Mouse (Mus musculus) forebrain, postnatal 0 days (tissue): ENCODE results near the gene Dpm2. TPM values are rescaled to one million over a fixed set of nuclear protein-coding genes. Genes with fewer than 3 reads are reported as not detected.

Experiments used
- ATAC-seq: fragments of 200-750 bp; cut with Nextera tagmentation; 2 replicates; pipeline ENCODE4 v1.8.0; 2017; ENCODE audit warnings: mild to moderate bottlenecking, moderate library complexity
- DNase-seq: peaks from one replicate; pipeline ENCODE4 v3.0.0-alpha.2; 2015
- H3K27ac ChIP-seq: fragments of 300-500 bp; sonication (generic); 2 replicates; pipeline ENCODE4 v1.5.1; 2014; ENCODE audit warnings: low read depth, mild to moderate bottlenecking, antibody characterized with exemption, low read length, moderate library complexity, mixed read lengths
- H3K27me3 ChIP-seq: fragments of 300-500 bp; sonication (generic); 2 replicates; pipeline ENCODE4 v1.6.1; 2014; ENCODE audit warnings: mild to moderate bottlenecking, low read length, mixed read lengths; ENCODE audit not compliant: insufficient read depth
- H3K36me3 ChIP-seq: fragments of 300-500 bp; sonication (generic); 2 replicates; pipeline ENCODE4 v1.6.1; 2014; ENCODE audit warnings: mild to moderate bottlenecking, moderate library complexity; ENCODE audit not compliant: insufficient read depth
- H3K4me1 ChIP-seq: fragments of 300-500 bp; sonication (generic); 2 replicates; pipeline ENCODE4 v1.6.1; 2014; ENCODE audit warnings: antibody characterized with exemption; ENCODE audit not compliant: insufficient read depth
- H3K4me2 ChIP-seq: fragments of 300-500 bp; sonication (generic); 2 replicates; pipeline ENCODE4 v1.6.1; 2014; ENCODE audit warnings: low read depth, mild to moderate bottlenecking, moderate library complexity
- H3K4me3 ChIP-seq: fragments of 300-500 bp; sonication (generic); 2 replicates; pipeline ENCODE4 v1.5.1; 2014; ENCODE audit warnings: low read depth, low read length, mixed read lengths
- H3K9ac ChIP-seq: fragments of 300-500 bp; sonication (generic); 2 replicates; pipeline ENCODE4 v1.6.1; 2014; ENCODE audit warnings: mild to moderate bottlenecking
- H3K9me3 ChIP-seq: fragments of 300-500 bp; sonication (generic); 2 replicates; pipeline ENCODE4 v1.6.1; 2016; ENCODE audit warnings: low read length
- CTCF ChIP-seq: sonication (generic); IDR thresholded peaks from 2 replicates; pipeline ENCODE4 v1.5.1; 2016; ENCODE audit warnings: antibody characterized with exemption, control low read depth, low read depth
- WGBS: fragments of 180-500 bp; shearing (Covaris S2); extraction: QIAGEN DNeasy Blood & Tissue Kit; methylation state at CpG from one replicate; pipeline ENCODE4 v1.1.7; 2014; 5-methylcytosine and 5-hydroxymethylcytosine counted together
- polyA plus RNA-seq: library from polyadenylated mRNA; unstranded; fragments of >200 nt; fragmentation: Nextera tagmentation; extraction: Ambion mirVana; gene quantifications from 2 replicates; pipeline ENCODE4 v1.2.1, GENCODE M21; 2015
- total RNA-seq: library from RNA; depleted of rRNA; stranded (reverse); fragments of >200 nt; gene quantifications from 2 replicates; pipeline ENCODE4 v1.2.3, GENCODE M21; 2014

The Dpm2 gene
- total and polyA plus RNA-seq, 2 experiments from 2014 or later: 60.5 to 142 TPM

DNA sequence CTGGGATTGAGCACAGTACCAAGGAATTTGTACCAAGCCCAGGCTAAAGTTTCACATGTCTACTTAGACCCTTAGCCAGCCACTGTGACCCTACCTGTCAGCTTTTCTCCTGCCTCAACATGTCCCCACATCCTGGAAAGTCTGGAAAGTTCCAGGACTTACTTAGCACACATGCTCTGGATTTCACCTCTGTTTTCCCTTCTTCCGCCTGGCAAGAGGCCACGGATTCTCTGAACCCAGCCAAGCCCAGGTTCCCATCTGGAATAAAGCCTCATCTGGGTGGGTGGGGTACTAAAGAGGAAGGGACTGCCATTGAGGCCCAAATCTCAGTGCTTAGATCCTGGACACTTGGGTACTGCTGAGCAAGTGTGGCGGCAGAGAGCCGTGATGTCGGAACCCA is 32.7 kb upstream of the Dpm2 start:
- Histone ChIP-seq H3K4me1 (peaks cover 25% of the 10 kb centered on the region), H3K9me3 (no peaks in the 10 kb centered on the region), H3K9ac (0 out of 2 replicates have a peak overlapping the region, but pooled peaks have one; percentile 10), H3K27ac (no peak overlapping the region), H3K27me3 (no peaks in the 10 kb centered on the region), H3K4me2 (peak overlapping the region; percentile 76), H3K36me3 (no peaks in the 10 kb centered on the region), H3K4me3 (peak overlapping the region; percentile 92; the same call in 1 of the 2 replicates)
- no peak for ATAC-seq
- no peak for TF ChIP-seq CTCF
- no peak for DNase-seq
- WGBS: 75% methylated on average over 5 of the region's 5 CpGs

DNA sequence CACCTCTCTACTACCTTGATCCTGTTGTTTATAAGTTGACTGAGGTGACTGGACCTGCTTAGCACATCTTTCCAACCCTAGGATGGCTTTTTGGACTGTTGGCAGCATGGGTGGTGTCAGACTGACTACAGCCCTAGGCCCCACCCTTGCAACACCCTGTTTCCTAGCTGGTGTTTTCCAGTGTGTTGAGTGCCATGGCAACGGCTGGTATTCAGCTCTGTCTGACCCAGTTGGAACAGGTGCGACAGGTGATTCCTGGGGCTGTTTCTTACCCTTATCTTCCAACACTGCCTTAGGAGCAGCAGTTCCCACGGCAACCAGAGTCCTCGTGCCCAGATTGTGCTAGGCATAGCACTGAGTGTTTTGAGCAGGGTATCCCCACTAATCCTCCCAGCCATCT is 32.2 kb upstream of the Dpm2 start:
- H3K27me3 ChIP-seq: no peaks in the 10 kb centered on the region
- no peaks in the 10 kb centered on the region for H3K36me3 ChIP-seq
- H3K9me3 ChIP-seq: no peaks in the 10 kb centered on the region
- 53% methylated on average over 4 of the region's 4 CpGs for whole genome bisulfite sequencing
- H3K4me1 ChIP-seq: peaks cover 25% of the 10 kb centered on the region
- DNase-seq: peak; percentile 8
- H3K4me2 ChIP-seq: peak overlapping the region; percentile 76
- no peak for ATAC-seq
- TF ChIP-seq CTCF: no peak
- 0 out of 2 replicates have a peak overlapping the region, but pooled peaks have one; percentile 9 for H3K4me3 ChIP-seq
- H3K27ac ChIP-seq: no peak overlapping the region
- H3K9ac ChIP-seq: 0 out of 2 replicates have a peak overlapping the region, but pooled peaks have one; percentile 10

DNA sequence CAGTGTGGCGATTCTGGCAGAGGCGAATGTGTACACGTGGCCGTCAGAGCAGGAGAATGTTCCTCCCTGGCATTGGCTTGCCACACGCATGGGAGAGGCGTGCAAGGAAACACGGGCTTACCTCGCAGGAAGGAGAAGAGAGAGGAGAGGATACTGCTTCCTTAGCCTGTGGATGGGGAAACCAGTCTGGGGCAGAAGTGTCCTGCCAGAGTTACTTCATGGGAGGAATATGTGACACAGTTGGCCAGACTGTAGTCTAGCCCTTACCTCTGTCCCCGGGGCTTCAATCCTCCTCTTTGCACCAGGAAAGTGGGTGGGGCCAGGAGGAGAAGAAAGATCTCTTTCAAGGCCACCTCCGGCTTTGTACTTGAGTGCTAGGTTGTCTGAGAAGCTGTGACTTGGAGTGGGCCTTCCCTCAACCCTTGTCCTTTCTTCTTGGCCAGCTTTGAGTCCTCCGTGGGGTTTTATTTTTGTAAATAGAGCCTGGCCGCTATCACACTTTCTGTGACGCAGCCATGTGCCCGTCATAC is 31.1 kb upstream of the Dpm2 start:
- H3K27ac ChIP-seq: no peak overlapping the region
- H3K4me1 ChIP-seq: peaks cover 22% of the 10 kb centered on the region
- no peak for ATAC-seq
- WGBS: 73% methylated on average over 14 of the region's 14 CpGs
- H3K9me3 ChIP-seq: no peaks in the 10 kb centered on the region
- no peaks in the 10 kb centered on the region for H3K36me3 ChIP-seq
- TF ChIP-seq CTCF: no peak
- no peaks in the 10 kb centered on the region for H3K27me3 ChIP-seq
- DNase-seq: no peak
- no peak overlapping the region for H3K4me2 ChIP-seq
- no peak overlapping the region for H3K4me3 ChIP-seq
- no peak overlapping the region for H3K9ac ChIP-seq

DNA sequence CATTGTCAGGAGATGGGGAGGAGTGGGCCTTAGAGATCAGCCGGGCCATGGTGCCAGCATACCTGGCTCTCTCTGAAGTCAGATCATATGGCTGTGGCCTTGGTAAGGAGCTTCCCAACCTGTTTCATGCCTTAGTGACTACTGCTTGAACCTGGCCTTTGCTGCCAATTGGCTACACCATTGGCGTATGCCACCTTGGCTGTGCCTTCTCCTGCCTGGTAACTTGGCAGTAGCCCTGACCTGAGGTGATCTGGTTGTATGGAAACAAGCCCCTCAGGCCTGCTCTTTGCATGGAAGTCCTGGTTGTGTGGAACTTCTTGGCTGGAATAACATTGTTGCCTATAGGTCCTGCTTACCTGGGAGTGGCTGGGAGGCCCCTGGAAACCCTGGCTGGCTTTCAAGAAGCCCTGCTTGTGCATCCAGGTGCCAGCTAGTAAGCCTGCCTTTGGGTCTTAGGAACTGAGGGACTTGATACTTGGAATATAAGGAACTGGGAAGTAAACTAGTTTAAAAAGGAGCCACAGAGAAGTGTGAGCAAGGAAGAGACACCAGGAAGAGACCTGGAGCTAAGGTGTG is 29.2 kb upstream of the Dpm2 start:
- H3K36me3 ChIP-seq: no peaks in the 10 kb centered on the region
- ATAC-seq (no peak), DNase-seq (no peak)
- H3K9me3 ChIP-seq: no peaks in the 10 kb centered on the region
- no peaks in the 10 kb centered on the region for H3K27me3 ChIP-seq
- no peak overlapping the region for H3K4me2 ChIP-seq
- H3K4me1 ChIP-seq: peaks cover 17% of the 10 kb centered on the region
- WGBS: 88% methylated on average over 2 of the region's 2 CpGs
- no peak overlapping the region for H3K9ac ChIP-seq
- no peak overlapping the region for H3K27ac ChIP-seq
- H3K4me3 ChIP-seq: no peak overlapping the region
- TF ChIP-seq CTCF: no peak

DNA sequence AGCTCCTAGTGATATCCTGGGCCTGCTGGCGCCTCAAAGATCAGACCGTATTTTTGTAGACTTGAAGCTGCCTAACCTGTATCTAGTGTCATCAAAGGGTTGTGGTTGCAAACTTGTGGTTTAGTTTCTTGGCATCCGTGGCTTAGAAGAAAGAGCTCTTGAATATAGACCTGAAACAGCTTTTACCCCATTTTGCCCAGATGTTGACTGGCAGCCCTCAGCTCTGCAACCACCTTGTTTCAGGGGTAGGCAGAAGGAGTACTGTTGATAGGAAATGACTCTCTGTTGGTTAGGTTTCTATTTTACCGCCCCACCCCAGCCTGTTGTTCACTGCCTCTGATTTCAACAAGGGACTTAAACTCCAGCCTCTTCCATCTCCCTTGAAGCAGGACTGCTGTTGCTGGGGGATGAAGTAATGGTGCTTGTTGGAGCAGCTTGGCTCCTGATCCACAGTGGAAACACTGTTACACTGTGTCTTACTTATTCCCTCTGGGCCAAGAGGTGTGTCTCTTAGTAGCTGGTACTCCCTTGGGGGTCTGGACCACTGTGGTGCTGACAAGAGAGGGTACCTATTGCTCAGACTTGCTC is 28.6 kb upstream of the Dpm2 start:
- Histone ChIP-seq H3K4me2 (no peak overlapping the region), H3K9me3 (no peaks in the 10 kb centered on the region), H3K9ac (no peak overlapping the region), H3K27me3 (no peaks in the 10 kb centered on the region), H3K36me3 (no peaks in the 10 kb centered on the region), H3K27ac (no peak overlapping the region), H3K4me1 (peaks cover 14% of the 10 kb centered on the region), H3K4me3 (no peak overlapping the region)
- WGBS: 96% methylated on average over 4 of the region's 4 CpGs
- DNase-seq (no peak), ATAC-seq (no peak)
- TF ChIP-seq CTCF: no peak

DNA sequence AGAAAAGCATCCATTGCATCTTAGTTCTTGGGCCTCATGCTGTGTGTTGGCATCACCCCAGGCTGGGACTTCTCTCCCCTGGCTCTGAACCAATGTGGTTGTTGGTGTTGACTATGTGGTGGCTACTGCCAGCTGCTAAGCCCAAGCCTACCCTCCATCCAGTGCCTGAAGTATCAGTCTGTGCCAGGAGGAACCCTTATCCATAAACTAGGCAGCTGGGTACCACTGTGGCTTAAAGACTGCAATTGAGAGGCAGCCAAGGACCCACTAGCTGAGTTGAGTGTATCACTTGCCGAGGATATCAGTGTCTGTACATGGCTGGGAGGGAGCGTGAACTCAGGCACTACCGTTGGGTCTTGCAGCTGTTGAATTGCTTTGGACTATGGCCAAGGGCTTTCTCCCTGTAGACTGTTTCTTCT is 27.6 kb upstream of the Dpm2 start:
- ATAC-seq (no peak), DNase-seq (peak; percentile 29)
- WGBS: 64% methylated on average over 3 of the region's 3 CpGs
- H3K27ac ChIP-seq: no peak overlapping the region
- H3K9ac ChIP-seq: no peak overlapping the region
- TF ChIP-seq CTCF: no peak
- H3K9me3 ChIP-seq: no peaks in the 10 kb centered on the region
- H3K4me3 ChIP-seq: no peak overlapping the region
- peaks cover 7% of the 10 kb centered on the region for H3K4me1 ChIP-seq
- H3K36me3 ChIP-seq: no peaks in the 10 kb centered on the region
- H3K4me2 ChIP-seq: no peak overlapping the region
- H3K27me3 ChIP-seq: no peaks in the 10 kb centered on the region

DNA sequence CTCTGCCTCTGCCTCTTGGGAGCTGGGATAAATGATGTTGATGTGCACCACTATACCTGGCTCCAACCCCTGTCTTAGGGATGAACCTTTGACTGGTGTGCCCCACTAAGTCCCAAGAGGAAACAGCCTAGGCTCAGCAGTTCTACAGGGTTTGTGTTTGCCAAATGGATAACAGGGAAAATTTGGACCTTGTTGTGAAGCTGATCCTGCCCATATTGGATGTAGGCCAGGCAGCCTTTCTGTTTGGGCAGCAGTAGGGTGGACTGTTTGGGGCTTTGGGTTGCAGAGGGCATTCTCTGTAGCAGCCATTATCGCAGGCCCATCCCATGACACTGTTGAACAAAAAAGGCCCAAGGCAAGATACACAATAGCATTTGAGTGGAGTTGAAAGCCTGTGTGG is 23.7 kb upstream of the Dpm2 start:
- 62% methylated on average over 1 of the region's 1 CpGs for WGBS
- no peak for ATAC-seq
- H3K4me3 ChIP-seq: no peak overlapping the region

More for the DNA sequence above, 23.7 kb upstream of the Dpm2 start:
- H3K4me1 ChIP-seq: no peaks in the 10 kb centered on the region
- no peaks in the 10 kb centered on the region for H3K9me3 ChIP-seq
- H3K36me3 ChIP-seq: no peaks in the 10 kb centered on the region
- H3K27me3 ChIP-seq: no peaks in the 10 kb centered on the region
- no peak overlapping the region for H3K9ac ChIP-seq
- DNase-seq: no peak
- H3K4me2 ChIP-seq: no peak overlapping the region
- TF ChIP-seq CTCF: no peak
- no peak overlapping the region for H3K27ac ChIP-seq
